Comparison of ENCODE assay signal across 16 mouse cellular contexts in genomic region chr9:70629711-70630110, GRCm38 (mm10). TPM values are rescaled to one million over a fixed set of nuclear protein-coding genes. Genes with fewer than 3 reads are reported as not detected.
DNase-seq lines count a peak whose midpoint lies in the region; ATAC-seq and TF ChIP-seq lines count a peak whose summit lies in the region.
"Had no signal": no experiment of that assay in that cellular context is flagged by ENCODE, and none has a peak within 500 bp of the region (broad histone marks: within the 10 kb centered on the region; RNA-seq: fewer than 3 reads in every experiment).

No protein-coding gene starts in this region.

- no peak for ATAC-seq in hindbrain, postnatal 0 days
- ATAC-seq in hindbrain, embryonic 14.5 days (ENCODE audit: low FRiP score), result no peak
- ATAC-seq in embryonic facial prominence, embryonic 14.5 days (ENCODE audit: low read depth), result peak; percentile 33; the same call in 1 of the 2 replicates
- no peak for ATAC-seq in granulocyte monocyte progenitor cell, adult 5-6 weeks (replicated peaks; ENCODE audit: poor library complexity, severe bottlenecking)
- ATAC-seq: forebrain, embryonic 15.5 days; midbrain, embryonic 13.5 days had no signal

- peak; percentile 7 for DNase-seq in hindbrain, postnatal 0 days (ENCODE audit: low spot score)
- DNase-seq in hindbrain, embryonic 14.5 days (ENCODE audit: low spot score), result no peak
- DNase-seq in ES-CJ7 (ENCODE audit: low read depth, low spot score), result peak; percentile 9
- DNase-seq in cerebellum, adult 18-20 months, result peak; percentile 73 to 81
- peak; percentile 52 for DNase-seq in embryonic facial prominence, embryonic 14.5 days (ENCODE audit: low spot score)
- DNase-seq in retina, postnatal 1 day, result no peak
- DNase-seq in spleen, adult 12 weeks (ENCODE audit: low spot score), result no peak
- DNase-seq: heart, postnatal 4 days; kidney, postnatal 10 days; lung, postnatal 36 days; thymus, adult 2 months had no signal

- H3K27me3 ChIP-seq in hindbrain, postnatal 0 days (ENCODE audit: insufficient read depth, low read length), result no peaks in the 10 kb centered on the region
- no peaks in the 10 kb centered on the region for H3K27me3 ChIP-seq in hindbrain, embryonic 14.5 days (ENCODE audit: control insufficient read depth, insufficient read depth, low read length)
- H3K27me3 ChIP-seq in embryonic facial prominence, embryonic 14.5 days (replicated peaks; ENCODE audit: control insufficient read depth, insufficient read depth, low read length), result no peaks in the 10 kb centered on the region
- H3K27me3 ChIP-seq: embryonic facial prominence, embryonic 15.5 days; forebrain, embryonic 15.5 days; liver, embryonic 15.5 days; midbrain, embryonic 13.5 days had no signal

- H3K4me3 ChIP-seq in hindbrain, postnatal 0 days (ENCODE audit: low read length), result no peak overlapping the region
- H3K4me3 ChIP-seq in hindbrain, embryonic 14.5 days (replicated peaks; ENCODE audit: low read length), result no peak overlapping the region
- H3K4me3 ChIP-seq in embryonic facial prominence, embryonic 14.5 days (ENCODE audit: low read depth, low read length), result no peak overlapping the region
- H3K4me3 ChIP-seq: embryonic facial prominence, embryonic 15.5 days; forebrain, embryonic 15.5 days; liver, embryonic 15.5 days; midbrain, embryonic 13.5 days had no signal

- 88% methylated on average over 2 of the region's 2 CpGs for WGBS in hindbrain, postnatal 0 days
- 89% methylated on average over 2 of the region's 2 CpGs for WGBS in hindbrain, embryonic 14.5 days
- WGBS in embryonic facial prominence, embryonic 14.5 days, result 77% methylated on average over 2 of the region's 2 CpGs

- H3K4me1 ChIP-seq in hindbrain, postnatal 0 days (ENCODE audit: insufficient read depth, low read length), result no peaks in the 10 kb centered on the region
- no peaks in the 10 kb centered on the region for H3K4me1 ChIP-seq in hindbrain, embryonic 14.5 days (replicated peaks; ENCODE audit: control insufficient read depth, insufficient read depth, low read length)
- peaks cover 4% of the 10 kb centered on the region; the same call in 1 of the 2 replicates for H3K4me1 ChIP-seq in embryonic facial prominence, embryonic 14.5 days (ENCODE audit: control insufficient read depth, insufficient read depth, low read length)
- H3K4me1 ChIP-seq: forebrain, embryonic 15.5 days; liver, embryonic 15.5 days; midbrain, embryonic 13.5 days had no signal

- no peaks in the 10 kb centered on the region for H3K9me3 ChIP-seq in hindbrain, postnatal 0 days (ENCODE audit: low read length)
- H3K9me3 ChIP-seq in hindbrain, embryonic 14.5 days (ENCODE audit: control insufficient read depth, low read length), result no peaks in the 10 kb centered on the region
- H3K9me3 ChIP-seq in embryonic facial prominence, embryonic 14.5 days (ENCODE audit: control insufficient read depth, low read length), result no peaks in the 10 kb centered on the region
- H3K9me3 ChIP-seq: embryonic facial prominence, embryonic 15.5 days; forebrain, embryonic 15.5 days; liver, embryonic 15.5 days; midbrain, embryonic 13.5 days had no signal

- H3K27ac ChIP-seq in hindbrain, postnatal 0 days, result no peak overlapping the region
- H3K27ac ChIP-seq in hindbrain, embryonic 14.5 days, result no peak overlapping the region
- no peak overlapping the region for H3K27ac ChIP-seq in embryonic facial prominence, embryonic 14.5 days (replicated peaks; ENCODE audit: low read depth, low read length)
- H3K27ac ChIP-seq: embryonic facial prominence, embryonic 15.5 days; forebrain, embryonic 15.5 days; liver, embryonic 15.5 days; midbrain, embryonic 13.5 days had no signal

- no peak for TF ChIP-seq CTCF in hindbrain, postnatal 0 days (IDR thresholded peaks at IDR 0.05; ENCODE audit: low read depth)

- H3K36me3 ChIP-seq in hindbrain, postnatal 0 days (ENCODE audit: insufficient read depth, low read length), result peaks cover 3% of the 10 kb centered on the region; the same call in 1 of the 2 replicates
- peaks cover 18% of the 10 kb centered on the region for H3K36me3 ChIP-seq in hindbrain, embryonic 14.5 days (replicated peaks; ENCODE audit: control insufficient read depth, insufficient read depth)
- H3K36me3 ChIP-seq in embryonic facial prominence, embryonic 14.5 days (ENCODE audit: control insufficient read depth, insufficient read depth, low read length), result no peaks in the 10 kb centered on the region

- H3K4me2 ChIP-seq in hindbrain, postnatal 0 days (ENCODE audit: low read depth, low read length), result no peak overlapping the region
- no peak overlapping the region for H3K4me2 ChIP-seq in hindbrain, embryonic 14.5 days (replicated peaks)
- H3K4me2 ChIP-seq in embryonic facial prominence, embryonic 14.5 days (ENCODE audit: low read depth, low read length), result no peak overlapping the region
- H3K4me2 ChIP-seq: embryonic facial prominence, embryonic 15.5 days; forebrain, embryonic 15.5 days; liver, embryonic 15.5 days; midbrain, embryonic 13.5 days had no signal

- H3K9ac ChIP-seq in hindbrain, postnatal 0 days (replicated peaks; ENCODE audit: low read length), result no peak overlapping the region
- H3K9ac ChIP-seq in hindbrain, embryonic 14.5 days, result no peak overlapping the region
- H3K9ac ChIP-seq in embryonic facial prominence, embryonic 14.5 days (ENCODE audit: low read depth, low read length), result no peak overlapping the region
- H3K9ac ChIP-seq: embryonic facial prominence, embryonic 15.5 days; forebrain, embryonic 15.5 days; liver, embryonic 15.5 days; midbrain, embryonic 13.5 days had no signal

RNA-seq across cellular contexts. Expression of gene Gm10642, which starts 26.3 kb away (rescaled TPM):
- 1.9 and 4.4 TPM in 2 replicates for total RNA-seq in hindbrain, postnatal 0 days (2014; rRNA removed)
- 1.1 and 2.2 TPM in 2 replicates for polyA plus RNA-seq in hindbrain, postnatal 0 days (2015; fragmentation: Nextera tagmentation; extraction: Ambion mirVana)
- 1.0 TPM in 2 replicates for polyA plus RNA-seq in hindbrain, embryonic 14.5 days (2014; fragmentation: Nextera tagmentation; extraction: Ambion mirVana)
- polyA plus RNA-seq in embryonic facial prominence, embryonic 14.5 days (2014; fragmentation: Nextera tagmentation; extraction: Ambion mirVana), result 0.49 and 0.62 TPM in 2 replicates
- total RNA-seq in granulocyte monocyte progenitor cell, adult 5-6 weeks (2014; fragmentation: Nextera tagmentation), result not detected in 2 replicates
- 0.26 TPM in 1 of 2 replicates, not detected in the other for total RNA-seq in granulocyte monocyte progenitor cell, adult 5-6 weeks (2017)

RNA-seq across cellular contexts. Expression of gene Mindy2, which starts 27.3 kb away (rescaled TPM):
- 34.1 and 35.9 TPM in 2 replicates for total RNA-seq in hindbrain, postnatal 0 days (2014; rRNA removed)
- polyA plus RNA-seq in hindbrain, postnatal 0 days (2015; fragmentation: Nextera tagmentation; extraction: Ambion mirVana), result 19.6 and 20.4 TPM in 2 replicates
- polyA plus RNA-seq in hindbrain, embryonic 14.5 days (2014; fragmentation: Nextera tagmentation; extraction: Ambion mirVana), result 25.4 and 27.6 TPM in 2 replicates
- 15.3 and 15.5 TPM in 2 replicates for polyA plus RNA-seq in embryonic facial prominence, embryonic 14.5 days (2014; fragmentation: Nextera tagmentation; extraction: Ambion mirVana)
- 11.8 and 12.5 TPM in 2 replicates for total RNA-seq in granulocyte monocyte progenitor cell, adult 5-6 weeks (2014; fragmentation: Nextera tagmentation)
- 9.0 and 10.1 TPM in 2 replicates for total RNA-seq in granulocyte monocyte progenitor cell, adult 5-6 weeks (2017)

RNA-seq across cellular contexts. Expression of gene Adam10, which starts 49.1 kb away (rescaled TPM):
- 13.4 and 16.9 TPM in 2 replicates for total RNA-seq in hindbrain, postnatal 0 days (2014; rRNA removed)
- polyA plus RNA-seq in hindbrain, postnatal 0 days (2015; fragmentation: Nextera tagmentation; extraction: Ambion mirVana), result 40.1 and 42.6 TPM in 2 replicates
- 55.3 and 56.2 TPM in 2 replicates for polyA plus RNA-seq in hindbrain, embryonic 14.5 days (2014; fragmentation: Nextera tagmentation; extraction: Ambion mirVana)
- polyA plus RNA-seq in embryonic facial prominence, embryonic 14.5 days (2014; fragmentation: Nextera tagmentation; extraction: Ambion mirVana), result 63.5 and 67.7 TPM in 2 replicates
- 61.0 and 70.7 TPM in 2 replicates for total RNA-seq in granulocyte monocyte progenitor cell, adult 5-6 weeks (2014; fragmentation: Nextera tagmentation)
- total RNA-seq in granulocyte monocyte progenitor cell, adult 5-6 weeks (2017), result 46.5 and 47.8 TPM in 2 replicates

Comparison
In these comparisons a context has a peak if more than half of its experiments do, and no peak if none do; other contexts are left out.
1. DNase-seq: peak in hindbrain, postnatal 0 days (single experiment), ES-CJ7 (single experiment), cerebellum, adult 18-20 months (2 of 2) and embryonic facial prominence, embryonic 14.5 days (single experiment); none in hindbrain, embryonic 14.5 days (single experiment), retina, postnatal 1 day (single experiment) and spleen, adult 12 weeks (single experiment).